Mouse (Mus musculus): ENCODE results near the gene Slc35b1.

DNA sequence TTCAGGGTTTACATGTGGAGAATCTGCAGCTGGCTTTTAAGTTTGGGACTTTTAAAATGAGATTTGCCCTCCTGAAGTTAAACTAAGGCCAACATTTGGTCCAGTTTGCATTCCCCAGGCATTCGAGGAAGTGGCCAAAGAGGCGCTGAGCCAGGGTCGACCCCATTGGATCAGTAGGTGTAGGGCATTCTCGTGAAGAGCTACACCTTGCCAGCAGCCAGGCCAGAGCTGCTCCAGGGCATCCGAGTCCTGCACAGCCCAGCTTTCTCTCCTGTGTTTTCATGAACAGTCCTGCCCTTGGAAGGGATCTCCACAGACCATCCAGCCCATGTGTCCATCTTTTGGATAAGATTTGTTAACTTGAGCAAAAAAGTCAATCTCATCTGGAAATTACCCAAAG lies 20.1 kb upstream of the Slc35b1 start:
- TF ChIP-seq POLR2A (IDR thresholded peaks at IDR 0.05; ENCODE audit: control insufficient read depth, low read depth, low read length) (no peak), CTCF (IDR thresholded peaks at IDR 0.05; ENCODE audit: control insufficient read depth, insufficient read depth, insufficient replicate concordance, low read depth, low read length) (no peak)
